Mouse (Mus musculus) liver, embryonic 14.5 days (tissue): Measurements from ENCODE around the gene Aoc2.

ENCODE experiments used
- CTCF ChIP-seq: IDR thresholded peaks from 2 replicates; pipeline ENCODE4 v1.5.1; 2016; ENCODE audit warnings: antibody characterized with exemption, low read depth, control low read depth
- EP300 ChIP-seq: IDR thresholded peaks from 2 replicates; pipeline ENCODE4 v1.6.1; 2016; ENCODE audit warnings: antibody characterized with exemption, low read depth

DNA sequence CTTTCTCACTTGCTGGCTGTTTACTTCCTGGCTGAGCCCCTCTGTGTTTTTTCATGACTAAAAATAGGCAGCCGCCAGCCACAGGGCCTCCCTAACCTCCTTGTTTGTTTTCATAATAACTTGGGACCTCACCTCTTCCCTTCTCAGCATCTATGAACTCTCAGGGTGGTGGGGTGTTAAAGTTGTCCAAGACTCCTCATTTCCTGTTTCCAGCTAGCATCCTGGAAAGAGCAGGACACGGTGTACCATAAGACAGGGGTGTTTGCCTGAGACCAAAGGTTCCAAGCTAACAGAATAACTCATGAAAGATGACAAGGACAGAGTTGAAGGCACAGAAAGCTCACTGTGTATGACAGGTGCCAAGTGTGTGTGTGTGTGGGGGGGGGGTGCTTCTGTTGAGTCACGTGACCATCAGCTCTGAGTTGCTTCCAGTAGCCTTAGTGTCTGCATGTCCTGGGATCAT is 35.8 kb downstream of the Aoc2 start:
- TF ChIP-seq CTCF (no peak), EP300 (no peak)
